Mouse (Mus musculus) limb, embryonic 12.5 days (tissue): ENCODE measurements at regions not wholly inside any gene's neighbourhood (a gene's known extent, or its start where the extent isn't known, plus 50 kb on each side); places are given as distances from the start of the nearest gene placed in this dataset.

ENCODE experiments used
- ATAC-seq: fragments of 200-750 bp; cut with Nextera tagmentation; 2 replicates; pipeline ENCODE4 v1.8.0; 2017; ENCODE audit warnings: low read depth, moderate TSS enrichment; ENCODE audit not compliant: insufficient number of reproducible peaks, insufficient read depth, low FRiP score, low TSS enrichment
- H3K27ac ChIP-seq: fragments of 300-500 bp; sonication (generic); 2 replicates; pipeline ENCODE4 v1.5.1; 2016; ENCODE audit warnings: mild to moderate bottlenecking, moderate library complexity
- H3K27me3 ChIP-seq: fragments of 300-500 bp; sonication (generic); 2 replicates; pipeline ENCODE4 v1.6.1; 2016; ENCODE audit warnings: mild to moderate bottlenecking, moderate library complexity
- H3K36me3 ChIP-seq: fragments of 300-500 bp; sonication (generic); 2 replicates; pipeline ENCODE4 v1.6.1; 2016; ENCODE audit warnings: mild to moderate bottlenecking, moderate library complexity
- H3K4me1 ChIP-seq: fragments of 300-500 bp; sonication (generic); replicated peaks from 2 replicates; pipeline ENCODE4 v1.6.1; 2016
- H3K4me2 ChIP-seq: fragments of 300-500 bp; sonication (generic); 2 replicates; pipeline ENCODE4 v1.6.1; 2016; ENCODE audit warnings: mild to moderate bottlenecking, moderate library complexity
- H3K4me3 ChIP-seq: fragments of 300-500 bp; sonication (generic); replicated peaks from 2 replicates; pipeline ENCODE4 v1.5.1; 2016; ENCODE audit warnings: mild to moderate bottlenecking
- H3K9ac ChIP-seq: fragments of 300-500 bp; sonication (generic); replicated peaks from 2 replicates; pipeline ENCODE4 v1.6.1; 2016; ENCODE audit warnings: mild to moderate bottlenecking, moderate library complexity
- H3K9me3 ChIP-seq: fragments of 300-500 bp; sonication (generic); 2 replicates; pipeline ENCODE4 v1.6.1; 2016; ENCODE audit warnings: mild to moderate bottlenecking, moderate library complexity
- WGBS: fragments of 180-500 bp; shearing (Covaris S2); methylation state at CpG from one replicate; pipeline ENCODE4 v1.1.7; 2016; 5-methylcytosine and 5-hydroxymethylcytosine counted together

DNA sequence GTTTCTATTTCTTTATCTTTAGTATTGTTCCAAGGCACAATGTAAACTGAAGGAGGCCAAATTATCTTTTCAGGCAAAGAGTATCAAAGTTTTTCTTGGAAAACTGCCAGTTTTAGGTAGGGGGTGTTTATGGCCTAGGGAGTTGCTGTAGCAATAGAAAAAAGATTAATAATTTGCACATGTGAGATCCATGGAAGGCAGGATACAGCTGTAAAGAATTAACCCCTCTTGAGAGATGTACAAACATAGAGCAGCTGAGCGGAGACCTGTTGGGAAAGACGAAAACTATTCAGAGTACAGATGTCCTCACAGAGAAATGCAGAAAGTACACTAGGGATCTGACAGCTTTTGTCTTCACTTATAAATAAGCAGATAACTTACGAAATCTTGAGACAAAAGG is 176.8 kb downstream of the Fign start:
- no peak overlapping the region for H3K9ac ChIP-seq
- H3K4me2 ChIP-seq = 0 out of 2 replicates have a peak overlapping the region, but pooled peaks have one; percentile 0
- H3K4me1 ChIP-seq = peaks cover 12% of the 10 kb centered on the region
- H3K27me3 ChIP-seq = peaks cover 3% of the 10 kb centered on the region; the same call in 1 of the 2 replicates
- H3K9me3 ChIP-seq = no peaks in the 10 kb centered on the region
- WGBS = 28% methylated on average over 3 of the region's 3 CpGs
- H3K36me3 ChIP-seq = no peaks in the 10 kb centered on the region
- peak; percentile 87 for ATAC-seq
- no peak overlapping the region for H3K27ac ChIP-seq
- H3K4me3 ChIP-seq = no peak overlapping the region

DNA sequence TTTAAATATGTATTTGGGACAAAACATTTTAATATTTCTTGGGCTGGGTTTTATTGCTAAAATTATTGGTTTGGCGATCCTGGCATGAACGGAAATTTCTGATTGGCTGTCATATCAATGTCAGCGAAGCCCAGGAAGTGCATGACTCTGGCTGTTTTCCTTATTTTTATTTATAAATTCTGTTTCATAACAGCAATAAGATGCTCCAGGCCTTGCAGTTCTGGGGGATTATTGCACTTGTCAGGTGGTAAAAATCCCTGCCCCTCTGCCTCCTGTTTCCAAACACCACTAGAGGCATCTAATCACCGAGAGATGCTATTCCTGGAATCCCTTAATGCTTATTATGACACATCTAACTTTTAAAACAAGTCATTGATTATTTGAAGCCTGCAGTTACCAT is 177.8 kb downstream of the Fign start:
- H3K27ac ChIP-seq = no peak overlapping the region
- WGBS = 82% methylated on average over 4 of the region's 4 CpGs
- H3K27me3 ChIP-seq = peaks cover 5% of the 10 kb centered on the region; the same call in 1 of the 2 replicates
- no peaks in the 10 kb centered on the region for H3K36me3 ChIP-seq
- H3K9me3 ChIP-seq = no peaks in the 10 kb centered on the region
- no peak overlapping the region for H3K9ac ChIP-seq
- no peak overlapping the region for H3K4me2 ChIP-seq
- ATAC-seq = no peak
- no peak overlapping the region for H3K4me3 ChIP-seq
- H3K4me1 ChIP-seq = peaks cover 10% of the 10 kb centered on the region

DNA sequence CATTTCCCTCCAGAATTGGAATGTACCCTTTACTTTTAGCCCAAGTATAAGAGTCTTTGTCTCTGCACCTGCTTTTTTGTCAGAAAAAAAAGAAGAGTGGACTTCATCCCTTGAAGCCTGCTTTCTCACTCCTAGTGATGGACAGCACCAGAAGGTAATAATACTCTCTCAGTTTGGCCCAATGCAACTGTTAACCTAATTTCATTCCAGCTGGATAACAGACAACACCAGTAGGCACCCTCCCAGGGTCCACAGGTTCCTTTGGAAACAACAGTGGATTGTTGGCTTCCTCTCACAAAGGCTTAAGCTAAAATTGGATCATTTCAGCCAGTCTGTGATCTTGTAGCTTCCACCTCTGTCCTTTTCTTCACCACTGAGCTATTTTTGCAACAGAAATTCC is 197.2 kb downstream of the Fign start:
- Histone ChIP-seq H3K4me1 (no peaks in the 10 kb centered on the region), H3K4me2 (no peak overlapping the region), H3K36me3 (no peaks in the 10 kb centered on the region), H3K27me3 (no peaks in the 10 kb centered on the region), H3K27ac (no peak overlapping the region), H3K9ac (no peak overlapping the region), H3K9me3 (no peaks in the 10 kb centered on the region), H3K4me3 (no peak overlapping the region)
- no peak for ATAC-seq

DNA sequence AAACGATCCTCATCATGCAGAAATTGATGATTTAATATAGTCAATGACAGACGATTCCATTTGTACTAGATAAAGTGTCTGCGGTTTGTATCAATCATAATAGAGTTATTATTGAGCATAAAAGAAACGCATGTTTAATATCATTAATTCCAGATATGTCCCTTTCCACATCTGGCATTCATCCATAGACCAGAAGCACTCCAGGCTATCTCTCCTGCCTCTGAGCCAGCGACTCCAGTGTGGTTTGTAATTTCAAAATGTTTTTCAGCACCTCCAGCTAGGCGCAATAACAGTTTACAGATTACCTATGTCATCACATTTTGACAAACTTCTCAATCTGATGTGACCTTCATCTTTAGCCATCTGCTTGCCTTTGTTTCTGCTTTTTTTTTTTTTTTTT is 219.4 kb downstream of the Fign start:
- no peak overlapping the region for H3K27ac ChIP-seq
- H3K9ac ChIP-seq = no peak overlapping the region
- H3K4me1 ChIP-seq = peaks cover 29% of the 10 kb centered on the region
- 33% methylated on average over 6 of the region's 6 CpGs for WGBS
- H3K4me3 ChIP-seq = no peak overlapping the region
- ATAC-seq = no peak
- H3K27me3 ChIP-seq = 0 out of 2 replicates have a peak, but pooled peaks cover 3% of the 10 kb centered on the region
- no peak overlapping the region for H3K4me2 ChIP-seq
- H3K9me3 ChIP-seq = no peaks in the 10 kb centered on the region
- H3K36me3 ChIP-seq = no peaks in the 10 kb centered on the region

DNA sequence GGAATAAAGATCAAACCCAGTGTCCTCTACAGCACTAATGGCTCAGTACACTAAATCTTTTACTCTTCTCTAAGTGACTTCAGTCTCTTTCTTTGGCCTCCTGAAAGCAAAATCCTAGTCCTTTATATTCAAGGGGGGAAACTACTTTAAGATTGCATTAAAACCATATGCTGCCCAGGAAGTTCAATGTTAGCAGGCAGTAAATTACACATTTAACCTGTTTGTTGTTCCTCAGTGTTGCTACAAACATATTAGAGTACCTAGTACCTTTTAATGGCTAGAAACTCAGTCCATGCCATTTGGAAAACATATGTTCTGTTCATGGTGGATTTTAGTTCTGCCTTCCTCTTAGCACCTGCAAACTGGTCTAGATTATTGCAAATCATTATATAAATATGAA is 220.5 kb downstream of the Fign start:
- Histone ChIP-seq H3K36me3 (no peaks in the 10 kb centered on the region), H3K4me1 (peaks cover 29% of the 10 kb centered on the region), H3K9ac (no peak overlapping the region), H3K4me2 (no peak overlapping the region), H3K4me3 (no peak overlapping the region), H3K9me3 (no peaks in the 10 kb centered on the region), H3K27me3 (0 out of 2 replicates have a peak, but pooled peaks cover 3% of the 10 kb centered on the region), H3K27ac (no peak overlapping the region)
- ATAC-seq = no peak

DNA sequence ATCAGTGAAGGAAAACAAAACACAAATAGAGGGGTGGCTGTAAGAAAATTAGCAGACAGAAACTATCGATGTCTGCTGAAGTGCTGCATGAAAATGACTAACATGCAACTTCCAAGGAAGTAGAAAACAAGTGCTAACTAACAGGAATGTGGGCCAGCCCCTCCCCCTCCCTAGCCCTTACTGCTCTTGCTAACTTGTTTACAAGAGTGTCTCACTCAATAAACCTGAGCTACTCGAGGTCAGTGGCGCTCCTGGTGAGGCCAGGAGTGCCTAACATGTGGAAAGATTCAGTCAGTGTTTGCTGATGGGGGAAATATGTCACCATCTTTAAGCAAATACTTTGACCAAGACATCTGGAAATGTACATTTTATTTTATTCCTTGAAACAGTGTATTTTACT is 221.5 kb downstream of the Fign start:
- peak; percentile 79; the same call in 1 of the 2 replicates for ATAC-seq
- Histone ChIP-seq H3K9ac (no peak overlapping the region), H3K4me1 (peaks cover 29% of the 10 kb centered on the region), H3K4me2 (peak overlapping the region; percentile 30), H3K4me3 (no peak overlapping the region), H3K36me3 (no peaks in the 10 kb centered on the region), H3K27me3 (0 out of 2 replicates have a peak, but pooled peaks cover 3% of the 10 kb centered on the region), H3K27ac (no peak overlapping the region; the same call in 1 of the 2 replicates), H3K9me3 (no peaks in the 10 kb centered on the region)
- WGBS = 1% methylated on average over 3 of the region's 3 CpGs

DNA sequence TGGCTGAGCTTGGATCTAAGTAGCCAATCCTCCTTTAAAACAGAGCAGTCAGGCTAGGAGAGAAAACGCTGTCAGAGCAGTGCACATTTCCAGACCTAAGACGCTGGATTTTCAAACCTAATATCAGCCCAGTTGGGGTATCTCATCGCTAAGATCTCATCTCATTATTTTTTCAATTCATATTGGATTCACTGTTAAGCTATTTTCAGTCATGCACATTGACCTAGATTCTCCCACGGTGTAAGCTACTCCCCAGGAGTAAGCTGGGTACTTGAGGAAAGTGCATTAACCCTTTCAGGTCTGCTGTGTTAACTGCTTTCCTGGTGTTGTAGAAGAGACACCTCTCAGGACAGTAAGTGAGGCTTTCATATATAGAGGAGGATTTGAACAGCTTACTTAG is 222.7 kb downstream of the Fign start:
- 38% methylated on average over 4 of the region's 4 CpGs for WGBS
- Histone ChIP-seq H3K4me3 (no peak overlapping the region), H3K27me3 (peaks cover 10% of the 10 kb centered on the region; the same call in 1 of the 2 replicates), H3K9ac (no peak overlapping the region), H3K4me2 (no peak overlapping the region), H3K9me3 (no peaks in the 10 kb centered on the region), H3K36me3 (no peaks in the 10 kb centered on the region), H3K27ac (no peak overlapping the region), H3K4me1 (peaks cover 29% of the 10 kb centered on the region)
- ATAC-seq = no peak

DNA sequence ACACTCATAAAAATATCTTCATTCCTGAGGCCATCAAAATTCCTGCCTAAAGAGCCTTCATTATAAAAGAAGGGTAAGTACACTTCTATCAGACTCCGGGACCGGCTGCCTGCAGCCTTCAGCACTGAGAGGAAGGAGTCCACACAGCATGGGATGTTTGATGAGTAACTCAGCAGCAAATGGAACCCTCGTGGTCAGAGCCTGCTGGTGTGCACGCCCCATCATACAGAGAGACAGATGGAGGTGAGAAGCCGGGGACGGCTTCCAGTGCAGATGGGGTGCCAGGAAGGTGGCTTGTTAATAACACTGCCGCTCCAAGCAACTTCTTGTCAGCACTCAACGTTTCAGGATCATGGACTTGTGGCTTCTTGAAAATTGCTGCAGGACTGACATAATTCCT is 231.3 kb downstream of the Fign start:
- H3K9ac ChIP-seq = no peak overlapping the region
- H3K9me3 ChIP-seq = no peaks in the 10 kb centered on the region
- H3K36me3 ChIP-seq = no peaks in the 10 kb centered on the region
- H3K4me1 ChIP-seq = peaks cover 10% of the 10 kb centered on the region
- no peak overlapping the region for H3K4me2 ChIP-seq
- ATAC-seq = no peak
- H3K27ac ChIP-seq = no peak overlapping the region
- peaks cover 17% of the 10 kb centered on the region for H3K27me3 ChIP-seq
- 25% methylated on average over 8 of the region's 8 CpGs for WGBS
- no peak overlapping the region for H3K4me3 ChIP-seq

DNA sequence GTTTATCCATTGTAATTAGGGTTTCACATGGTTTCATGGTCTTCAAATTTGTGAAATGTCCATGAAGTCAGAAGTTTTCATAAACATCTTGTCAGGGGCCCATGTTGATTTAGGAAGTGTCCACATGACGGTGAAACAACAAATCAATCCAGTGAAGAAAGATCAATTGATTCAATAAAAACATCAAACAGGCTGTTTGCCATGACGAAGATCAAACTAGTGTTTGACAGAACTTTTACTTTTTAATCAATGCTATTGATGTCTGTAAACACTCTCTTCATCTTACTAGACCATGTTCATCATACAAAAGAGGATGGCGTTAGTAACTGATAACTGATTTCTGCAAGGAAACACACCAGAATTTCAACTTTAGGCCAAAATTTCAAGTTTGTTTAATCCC is 236.0 kb downstream of the Fign start:
- Histone ChIP-seq H3K9ac (no peak overlapping the region), H3K9me3 (no peaks in the 10 kb centered on the region), H3K36me3 (no peaks in the 10 kb centered on the region), H3K4me1 (peaks cover 12% of the 10 kb centered on the region), H3K27ac (no peak overlapping the region), H3K27me3 (no peaks in the 10 kb centered on the region; the same call in 1 of the 2 replicates), H3K4me2 (no peak overlapping the region), H3K4me3 (no peak overlapping the region)
- ATAC-seq = no peak
- 75% methylated on average over 3 of the region's 3 CpGs for WGBS

DNA sequence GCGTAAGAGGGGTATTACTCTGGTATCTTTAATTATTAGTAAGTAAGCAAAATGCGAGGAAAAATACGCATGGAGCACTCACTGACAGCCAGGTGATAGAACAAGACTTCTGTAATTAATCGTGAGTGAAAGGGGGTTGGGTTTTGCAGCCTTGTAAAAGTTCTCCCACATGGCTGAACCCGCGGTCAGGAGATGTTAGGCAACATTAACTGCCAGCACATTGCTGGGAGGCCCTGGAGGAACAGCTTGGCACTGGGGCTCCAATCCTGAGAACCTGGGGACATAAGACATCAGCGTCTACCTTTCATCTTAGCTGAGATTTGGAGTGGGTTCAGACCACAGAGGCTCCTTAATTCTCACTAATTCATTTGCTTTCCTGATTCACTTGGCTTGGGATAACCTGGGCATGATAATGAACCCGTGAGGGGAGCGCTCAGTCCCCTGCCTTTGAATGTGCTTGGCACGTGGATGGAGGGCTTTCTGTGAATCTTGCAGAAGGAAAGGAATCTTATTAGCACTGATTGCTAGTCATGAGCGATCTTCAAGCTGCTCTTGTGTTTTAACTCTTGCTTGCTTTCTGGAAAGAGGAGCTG is 241.3 kb downstream of the Fign start:
- ATAC-seq = 0 out of 2 replicates have a peak, but pooled peaks have one; percentile 41
- H3K27ac ChIP-seq = no peak overlapping the region; the same call in 1 of the 2 replicates
- 19% methylated on average over 11 of the region's 11 CpGs for WGBS
- H3K9me3 ChIP-seq = no peaks in the 10 kb centered on the region
- no peaks in the 10 kb centered on the region for H3K36me3 ChIP-seq
- no peak overlapping the region for H3K9ac ChIP-seq
- peak overlapping the region; percentile 32 for H3K4me2 ChIP-seq
- H3K4me3 ChIP-seq = no peak overlapping the region
- H3K27me3 ChIP-seq = no peaks in the 10 kb centered on the region
- peaks cover 21% of the 10 kb centered on the region for H3K4me1 ChIP-seq

DNA sequence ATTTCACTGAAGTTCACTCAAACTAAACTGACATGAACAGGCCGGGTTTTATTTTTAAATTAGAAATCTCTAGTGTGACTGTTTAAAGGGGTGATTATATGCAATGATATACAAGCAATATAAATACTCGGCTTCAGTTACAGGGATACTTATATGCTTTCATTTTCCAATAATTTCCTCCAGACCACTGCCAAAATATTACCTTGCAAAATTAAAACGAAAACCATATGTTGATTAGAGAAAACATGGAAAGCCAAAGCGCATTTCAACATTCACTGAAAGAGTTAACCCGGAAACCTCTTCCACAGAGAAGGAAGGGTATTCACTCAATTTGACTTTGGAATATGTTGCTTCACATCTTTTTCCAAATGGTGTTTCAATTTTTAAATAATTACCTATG is 242.4 kb downstream of the Fign start:
- Histone ChIP-seq H3K9me3 (no peaks in the 10 kb centered on the region), H3K4me3 (no peak overlapping the region), H3K9ac (no peak overlapping the region), H3K4me2 (no peak overlapping the region), H3K36me3 (no peaks in the 10 kb centered on the region), H3K27ac (no peak overlapping the region), H3K27me3 (no peaks in the 10 kb centered on the region), H3K4me1 (peaks cover 21% of the 10 kb centered on the region)
- WGBS = 23% methylated on average over 5 of the region's 5 CpGs
- no peak for ATAC-seq

DNA sequence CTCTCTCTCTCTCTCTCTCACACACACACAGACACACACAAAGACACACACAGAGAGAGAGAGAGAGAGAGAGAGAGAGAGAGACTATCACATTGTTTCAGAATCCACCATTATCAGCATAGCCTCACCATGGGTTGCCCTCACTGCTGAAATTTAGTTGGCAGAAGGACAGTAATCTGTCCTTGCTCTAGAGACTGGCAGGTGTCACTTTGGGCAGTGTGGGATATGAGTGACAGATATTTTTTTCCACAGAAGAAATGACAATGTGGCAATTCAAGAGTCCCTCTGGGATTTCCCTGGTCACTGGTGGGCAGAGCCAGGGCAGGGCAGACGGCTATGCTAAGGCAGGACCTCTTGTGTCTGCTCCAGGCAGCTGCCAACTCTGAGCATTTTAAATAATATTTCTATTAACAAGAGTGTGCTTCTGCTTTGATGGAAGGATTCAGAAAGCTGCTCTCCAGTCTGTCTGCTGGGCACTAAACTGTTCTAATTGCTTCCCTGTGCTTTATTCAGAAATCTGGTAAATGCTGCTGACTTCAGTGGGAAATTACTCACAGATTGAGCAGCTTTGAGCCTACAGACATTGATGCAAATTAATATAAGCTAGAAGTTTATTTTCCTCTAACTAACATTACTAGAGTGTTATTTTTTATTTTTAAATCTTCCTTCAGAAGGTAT is 243.5 kb downstream of the Fign start:
- Histone ChIP-seq H3K4me2 (no peak overlapping the region), H3K27me3 (no peaks in the 10 kb centered on the region), H3K9ac (no peak overlapping the region), H3K9me3 (no peaks in the 10 kb centered on the region), H3K4me1 (peaks cover 21% of the 10 kb centered on the region), H3K4me3 (no peak overlapping the region), H3K36me3 (no peaks in the 10 kb centered on the region), H3K27ac (no peak overlapping the region)
- no peak for ATAC-seq
- 13% methylated on average over 1 of the region's 1 CpGs for WGBS
